Mouse (Mus musculus): ENCODE data around the gene Ppp6r3.
A peak's percentile ranks its signal among the peaks of the same experiment; 100 is the strongest.

Gene Ppp6r3

DNA sequence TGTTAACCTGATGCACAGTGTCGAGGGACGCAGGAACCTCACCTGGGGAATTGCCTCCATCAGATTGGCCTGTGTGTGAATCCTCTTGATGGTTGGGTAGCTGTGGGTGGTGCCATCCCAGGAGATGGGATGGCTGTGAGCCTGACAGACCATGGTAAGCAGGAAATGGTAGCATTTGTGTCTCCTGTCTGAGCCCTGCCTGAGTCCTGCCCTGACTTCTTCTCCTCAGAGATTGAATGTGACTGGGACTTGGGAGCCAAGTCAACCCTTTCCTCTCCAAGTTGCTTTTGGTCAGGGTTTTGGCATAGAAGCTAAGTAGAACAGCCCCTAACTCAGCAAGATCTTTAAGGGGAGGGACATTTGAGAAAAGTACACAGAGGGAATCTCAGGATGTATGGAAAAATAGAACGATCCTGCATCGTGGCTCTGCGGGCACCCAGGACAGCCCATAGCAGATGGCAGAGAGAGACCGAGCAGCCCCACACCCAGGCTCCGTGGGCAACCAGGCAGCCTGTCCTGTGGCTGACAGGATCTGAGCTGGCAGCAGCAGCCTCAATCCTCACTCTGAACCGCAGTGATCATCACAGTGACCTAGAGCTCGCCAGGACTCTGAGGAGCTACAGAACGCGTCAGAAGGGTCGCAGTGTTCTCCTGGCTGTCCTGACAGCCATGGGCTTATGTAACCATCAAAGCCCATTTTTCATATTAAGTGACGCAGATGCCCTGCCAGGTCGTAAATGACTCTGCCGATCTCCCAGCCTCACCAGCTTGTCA lies 147.3 kb downstream of the Ppp6r3 start:
- DNase-seq = no peak

DNA sequence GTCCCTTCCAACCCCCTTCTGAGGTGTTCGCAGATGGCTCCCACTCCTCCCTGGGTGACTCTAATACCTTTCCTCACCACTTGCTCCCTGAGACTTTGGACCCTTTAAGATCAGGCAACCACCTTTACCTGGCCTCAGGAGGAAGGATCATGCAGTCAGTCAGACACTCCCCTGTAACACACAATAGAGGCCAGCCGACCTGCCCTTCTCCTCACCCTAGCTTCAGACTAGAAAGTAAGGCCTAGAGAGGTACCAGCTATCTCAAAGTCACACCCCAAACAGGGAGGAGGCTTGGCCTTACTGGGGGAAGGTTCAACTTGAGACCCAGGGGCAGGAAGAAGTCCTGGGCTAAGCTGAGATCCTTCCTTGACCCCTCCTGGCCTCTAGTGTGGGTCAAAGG lies 151.3 kb downstream of the Ppp6r3 start:
- DNase-seq = no peak

GRCm38 (mm10) chr19:3422981-3423380 lies 152.6 kb downstream of the Ppp6r3 start:
- DNase-seq = no peak

- no peak for DNase-seq
Observed at GRCm38 (mm10) chr19:3422488-3422887, 153.1 kb downstream of the Ppp6r3 start.

DNA sequence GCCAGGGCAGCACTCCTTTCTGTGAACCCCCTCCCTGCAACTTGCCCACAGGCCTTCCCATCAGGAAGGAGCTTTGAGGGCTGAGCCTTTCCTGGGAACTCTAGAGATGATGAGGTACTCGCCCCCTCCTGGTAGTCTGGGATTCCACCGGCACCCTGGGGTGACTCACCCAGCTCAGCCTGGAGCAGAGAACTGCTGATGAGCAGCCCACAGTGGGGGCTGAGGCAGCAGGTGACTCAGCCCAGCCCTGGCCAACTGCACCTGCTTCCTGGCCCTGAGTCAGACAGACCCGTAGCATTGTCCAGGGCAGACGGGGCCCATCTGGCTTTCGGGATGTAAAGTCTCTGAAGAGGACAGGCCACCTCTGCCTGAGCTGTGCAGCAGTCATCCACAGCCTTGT lies 156.3 kb downstream of the Ppp6r3 start:
- DNase-seq = no peak

DNA sequence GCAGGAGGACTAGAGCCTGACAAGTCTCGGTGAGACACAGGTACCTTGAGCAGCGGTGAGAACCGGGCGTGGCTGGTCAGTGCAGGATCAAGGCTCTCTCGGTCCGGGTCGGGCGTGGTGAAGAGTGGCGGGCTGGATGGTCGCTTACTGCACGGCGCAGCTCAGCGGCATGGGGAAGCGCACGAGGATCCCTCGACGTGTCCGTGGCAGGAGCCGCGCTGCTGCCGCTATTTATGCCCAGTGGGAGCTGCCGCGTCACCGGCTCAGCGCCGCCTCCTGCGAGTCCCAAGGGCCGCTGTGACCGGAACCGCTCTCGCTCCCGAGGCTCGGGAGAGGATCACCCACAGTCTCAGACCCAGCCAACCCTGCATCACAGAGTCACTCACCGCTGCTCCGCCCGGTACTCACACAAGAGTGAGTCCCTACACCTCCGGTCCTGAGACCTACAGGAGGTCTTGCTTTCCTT lies 161.2 kb downstream of the Ppp6r3 start, which contains the start of gene Gal:
Gene Gal (minus strand): TSS at position 277 of the 466 bp plus-strand sequence.
- peak in 1 of 2 experiments; percentile 10 for DNase-seq

DNA sequence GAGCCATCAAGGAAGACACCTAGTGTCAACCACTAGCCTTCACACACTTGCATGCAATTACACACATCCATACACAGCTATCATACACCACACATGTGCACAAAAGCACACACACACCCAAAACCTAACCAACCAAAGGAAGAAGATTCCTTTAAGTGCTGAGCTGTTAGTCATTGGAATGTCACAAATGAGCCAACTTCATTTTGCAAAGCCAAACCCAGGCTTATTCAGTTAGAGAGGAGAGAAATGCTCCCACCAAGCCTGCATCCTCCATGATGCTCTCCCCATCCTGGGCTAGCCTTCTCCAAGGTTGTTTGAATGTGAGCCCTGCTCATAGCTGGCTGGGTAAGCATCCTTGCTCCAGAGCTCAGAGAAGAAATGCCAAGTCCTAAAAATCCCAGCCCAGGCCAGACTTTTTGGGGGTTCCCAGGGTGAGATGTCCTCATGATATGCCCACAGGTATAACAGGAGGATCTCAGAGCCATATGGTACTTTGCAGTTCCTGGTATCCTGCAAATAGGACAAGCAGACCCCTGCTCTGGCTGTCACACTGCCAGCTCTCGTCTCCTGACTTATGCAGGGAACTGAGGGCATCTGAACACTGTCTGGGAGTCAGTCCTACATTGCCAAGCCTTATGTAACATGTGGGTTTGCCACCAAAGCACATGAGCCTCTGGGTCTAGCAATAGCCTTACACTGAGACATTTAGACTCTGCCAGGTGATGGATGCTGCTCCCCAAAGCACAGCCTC lies 169.8 kb downstream of the Ppp6r3 start:
- DNase-seq = no peak

Data from kidney, postnatal 25 days (tissue).